Mouse (Mus musculus): ENCODE data around the gene Gm17555. TPM values are rescaled to one million over a fixed set of nuclear protein-coding genes. Genes with fewer than 3 reads are reported as not detected.

Gene Gm17555
- total RNA-seq, 2 experiments from 2014 or later, result not detected

GRCm38 (mm10) chr2:126245446-126245845, 30.5 kb downstream of the Gm17555 start:
- peak; percentile 32 to 48 for DNase-seq (ENCODE audit: low spot score in 2 of 2)
- H3K4me3 ChIP-seq, result no peak overlapping the region

DNA sequence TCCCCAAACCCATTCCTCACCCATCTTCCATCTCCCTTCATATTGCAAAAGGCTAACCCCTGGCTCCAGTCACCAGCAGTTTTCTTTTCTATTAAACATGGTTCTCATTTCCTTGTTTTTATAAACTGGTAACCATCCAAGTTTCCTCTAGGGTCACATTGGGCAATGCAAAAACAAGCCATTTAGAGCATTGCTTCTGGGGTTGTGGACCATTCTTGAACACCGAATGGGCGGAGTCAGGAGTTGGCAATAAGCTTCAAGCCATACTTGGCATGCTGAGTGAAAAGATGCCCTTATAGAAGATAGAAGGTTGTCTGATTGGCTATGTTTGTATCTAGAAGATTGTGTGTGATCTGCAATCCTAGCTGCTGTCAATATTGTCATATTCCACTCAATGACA, 33.6 kb downstream of the Gm17555 start:
- no peak for DNase-seq (ENCODE audit: low spot score in 2 of 2)
- Histone ChIP-seq H3K4me3 (no peak overlapping the region), H3K27ac (no peak overlapping the region)
- TF ChIP-seq CTCF (conservative IDR thresholded peaks at IDR 0.05), result no peak

More at GRCm38 (mm10) chr2:126245446-126245845, 30.5 kb downstream of the Gm17555 start:
- H3K27ac ChIP-seq, result no peak overlapping the region
- peak; percentile 83 for TF ChIP-seq CTCF (conservative IDR thresholded peaks at IDR 0.05)

DNA sequence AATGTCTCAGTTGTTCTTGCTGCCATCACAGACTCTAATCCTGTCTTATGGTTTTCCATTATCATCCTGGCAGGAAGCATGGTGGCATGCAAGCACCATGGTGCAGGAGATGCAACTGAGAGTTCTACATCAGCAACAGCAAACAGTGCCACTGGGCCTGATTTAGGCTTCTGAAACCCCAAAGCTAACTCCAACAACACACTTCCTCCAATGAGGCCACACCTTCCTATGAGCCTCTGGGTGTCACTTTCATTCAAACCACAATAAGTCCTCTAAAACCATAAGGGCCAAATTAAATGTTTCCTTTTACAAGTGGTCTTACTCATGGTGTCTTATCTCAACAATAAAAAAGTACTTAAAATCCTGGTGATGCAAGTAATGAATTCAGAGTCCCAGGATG, 37.3 kb downstream of the Gm17555 start:
- no peak overlapping the region for H3K27ac ChIP-seq
- no peak for DNase-seq (ENCODE audit: low spot score in 2 of 2)
- H3K4me3 ChIP-seq, result no peak overlapping the region
- TF ChIP-seq CTCF (conservative IDR thresholded peaks at IDR 0.05), result no peak

Other genes with a start within 250 kb of the Gm17555 start
- 1 to 10 TPM in 1 of 2 experiments, under 1 TPM in 1; 0.51 to 1.5 TPM for gene Fgf7, start 180.4 kb upstream of the Gm17555 start, total RNA-seq (2021)
- not detected for gene Fam227b, start 63.1 kb upstream of the Gm17555 start, total RNA-seq (2021)
- gene Dtwd1, start 63.0 kb upstream of the Gm17555 start, total RNA-seq (2021), result 10 to 100 TPM; 16.4 to 17.7 TPM

Measured in layer of hippocampus, adult 2 months (tissue).